Mouse (Mus musculus) cortical plate, adult 2 months (tissue): ENCODE results near the gene Pi4k2a. TPM values are rescaled to one million over a fixed set of nuclear protein-coding genes. Genes with fewer than 3 reads are reported as not detected.
"Not testable (repeated sequence)": the region's sequence is repeated elsewhere in the genome, so short reads cannot be mapped to it uniquely, and the experiment has no call there.

Experiments
- H3K27ac ChIP-seq: fragments of 200-500 bp; 2 replicates; pipeline ENCODE4 v1.5.1; 2012; ENCODE audit warnings: low read length, control low read depth, inconsistent platforms; ENCODE audit not compliant: insufficient read depth
- H3K4me1 ChIP-seq: fragments of 200-500 bp; 2 replicates; pipeline ENCODE4 v1.6.1; 2011; ENCODE audit warnings: low read length; ENCODE audit not compliant: control insufficient read depth, insufficient read depth
- H3K4me3 ChIP-seq: fragments of 200-500 bp; 2 replicates; pipeline ENCODE4 v1.5.1; 2011; ENCODE audit warnings: mild to moderate bottlenecking, low read length, control low read depth; ENCODE audit not compliant: insufficient read depth
- CTCF ChIP-seq: fragments of 200-500 bp; IDR thresholded peaks from 2 replicates; pipeline ENCODE4 v1.5.1; 2011; ENCODE audit warnings: mild to moderate bottlenecking, control low read depth, low read length; ENCODE audit not compliant: insufficient read depth; ENCODE audit errors: extremely low read depth
- POLR2A ChIP-seq: fragments of 200-500 bp; IDR thresholded peaks from 2 replicates; pipeline ENCODE4 v1.6.1; 2011; ENCODE audit warnings: mild to moderate bottlenecking, low read length, control low read depth; ENCODE audit not compliant: insufficient read depth; ENCODE audit errors: extremely low read depth
- polyA plus RNA-seq: library from polyadenylated mRNA; depleted of rRNA; stranded (reverse); fragments of >200 nt; gene quantifications from 2 replicates; pipeline ENCODE4 v1.2.3, GENCODE M21; 2012

The Pi4k2a gene
- polyA plus RNA-seq, 1 experiment: 57.0 TPM

- no peak for TF ChIP-seq POLR2A
- no peak for TF ChIP-seq CTCF
- Histone ChIP-seq H3K4me1 (no peaks in the 10 kb centered on the region), H3K4me3 (no peak overlapping the region), H3K27ac (no peak overlapping the region)
Observed at GRCm38 (mm10) chr19:42079950-42080349, 10.3 kb upstream of the Pi4k2a start.

- no peak overlapping the region for H3K27ac ChIP-seq
- no peak overlapping the region for H3K4me3 ChIP-seq
- H3K4me1 ChIP-seq: no peaks in the 10 kb centered on the region
- no peak for TF ChIP-seq CTCF
- TF ChIP-seq POLR2A: no peak
Observed at GRCm38 (mm10) chr19:42080469-42080868, 9.8 kb upstream of the Pi4k2a start.

GRCm38 (mm10) chr19:42081613-42082012 lies 8.7 kb upstream of the Pi4k2a start:
- H3K4me3 ChIP-seq, H3K27ac ChIP-seq, H3K4me1 ChIP-seq: not testable (repeated sequence)

GRCm38 (mm10) chr19:42085690-42086089 lies 4.6 kb upstream of the Pi4k2a start:
- TF ChIP-seq CTCF (no peak), POLR2A (no peak)
- Histone ChIP-seq H3K27ac (no peak overlapping the region), H3K4me3 (peak overlapping the region; percentile 86), H3K4me1 (no peaks in the 10 kb centered on the region; the same call in 1 of the 2 replicates)

DNA sequence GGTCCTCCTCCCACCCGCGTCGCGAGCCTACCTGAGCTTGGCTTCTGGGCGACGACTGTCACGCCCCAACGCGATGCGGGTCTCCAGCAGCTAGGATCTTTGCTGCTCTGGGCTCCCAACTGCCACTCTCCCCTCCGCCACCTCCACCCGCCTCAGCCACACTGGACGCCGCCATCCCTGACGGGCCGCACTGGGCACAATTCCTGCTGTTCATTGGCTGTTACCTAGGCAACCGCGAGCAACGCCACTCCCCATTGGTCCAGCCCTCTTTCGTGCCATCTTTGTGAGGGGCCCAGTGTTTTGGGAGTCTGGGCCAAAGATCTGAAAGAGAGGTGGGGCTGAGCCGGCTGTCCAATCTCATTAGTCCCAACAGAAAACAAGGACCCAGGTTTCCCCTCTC lies 4.1 kb upstream of the Pi4k2a start, which contains the start of gene Morn4:
TSS of gene Morn4 (minus strand) at position 192 of the 400 bp plus-strand sequence.
- H3K4me3 ChIP-seq: peak within 1 kb of the TSS; percentile 86
- TF ChIP-seq CTCF: no peak
- peak; percentile 89 for TF ChIP-seq POLR2A
- no peak within 1 kb of the TSS for H3K27ac ChIP-seq
- H3K4me1 ChIP-seq: peaks cover under 1% of the 10 kb centered on the region; the same call in 1 of the 2 replicates

DNA sequence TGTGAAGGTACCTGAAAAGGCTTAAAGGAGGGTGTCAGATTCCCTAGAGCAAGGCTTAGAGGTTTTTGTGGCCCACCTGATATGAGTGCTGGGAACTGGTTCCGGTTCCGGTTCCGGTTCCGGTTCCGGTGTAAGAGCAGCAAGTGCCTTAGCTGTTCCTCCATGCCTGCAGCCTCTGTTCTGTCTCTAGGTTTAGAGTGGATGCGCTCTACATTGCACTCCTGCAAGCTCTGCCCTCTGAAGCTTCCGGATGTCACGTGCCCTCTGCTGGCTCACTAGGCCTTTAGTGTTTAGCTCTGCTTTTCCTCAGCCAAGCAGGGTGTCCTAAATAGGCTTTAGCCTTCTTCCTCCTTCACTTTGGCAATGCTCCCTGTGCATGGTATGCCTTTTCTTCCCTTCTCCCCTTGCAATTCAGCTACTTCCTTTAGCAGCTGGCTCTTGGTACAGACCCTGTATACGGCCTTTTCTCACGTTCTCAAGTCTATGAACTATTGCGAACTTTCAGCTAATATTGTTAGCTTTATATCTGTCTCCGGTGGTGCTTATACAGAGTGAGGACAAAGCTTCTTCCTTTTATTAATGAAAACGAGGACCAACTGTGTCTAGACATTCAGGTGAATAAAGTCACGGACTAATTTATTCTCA lies 1.0 kb upstream of the Pi4k2a start:
- no peak overlapping the region for H3K4me3 ChIP-seq
- peaks cover 1% of the 10 kb centered on the region; the same call in 1 of the 2 replicates for H3K4me1 ChIP-seq
- TF ChIP-seq CTCF (no peak), POLR2A (0 out of 2 replicates have a peak, but pooled peaks have one; percentile 13)
- peak overlapping the region; percentile 0; the same call in 1 of the 2 replicates for H3K27ac ChIP-seq

- TF ChIP-seq CTCF (no peak), POLR2A (no peak)
- peaks cover 1% of the 10 kb centered on the region; the same call in 1 of the 2 replicates for H3K4me1 ChIP-seq
- no peak overlapping the region for H3K27ac ChIP-seq
- peak overlapping the region; percentile 37 for H3K4me3 ChIP-seq
Observed at GRCm38 (mm10) chr19:42090637-42091141, 419 bp downstream of the Pi4k2a start.

GRCm38 (mm10) chr19:42099406-42099805 lies 9.1 kb downstream of the Pi4k2a start:
- no peak for TF ChIP-seq CTCF
- no peak for TF ChIP-seq POLR2A
- Histone ChIP-seq H3K4me3 (no peak overlapping the region), H3K4me1 (no peaks in the 10 kb centered on the region), H3K27ac (no peak overlapping the region)

GRCm38 (mm10) chr19:42104681-42105080 lies 14.4 kb downstream of the Pi4k2a start:
- Histone ChIP-seq H3K4me1 (no peaks in the 10 kb centered on the region; the same call in 1 of the 2 replicates), H3K4me3 (no peak overlapping the region), H3K27ac (no peak overlapping the region)
- TF ChIP-seq POLR2A: no peak
- no peak for TF ChIP-seq CTCF

DNA sequence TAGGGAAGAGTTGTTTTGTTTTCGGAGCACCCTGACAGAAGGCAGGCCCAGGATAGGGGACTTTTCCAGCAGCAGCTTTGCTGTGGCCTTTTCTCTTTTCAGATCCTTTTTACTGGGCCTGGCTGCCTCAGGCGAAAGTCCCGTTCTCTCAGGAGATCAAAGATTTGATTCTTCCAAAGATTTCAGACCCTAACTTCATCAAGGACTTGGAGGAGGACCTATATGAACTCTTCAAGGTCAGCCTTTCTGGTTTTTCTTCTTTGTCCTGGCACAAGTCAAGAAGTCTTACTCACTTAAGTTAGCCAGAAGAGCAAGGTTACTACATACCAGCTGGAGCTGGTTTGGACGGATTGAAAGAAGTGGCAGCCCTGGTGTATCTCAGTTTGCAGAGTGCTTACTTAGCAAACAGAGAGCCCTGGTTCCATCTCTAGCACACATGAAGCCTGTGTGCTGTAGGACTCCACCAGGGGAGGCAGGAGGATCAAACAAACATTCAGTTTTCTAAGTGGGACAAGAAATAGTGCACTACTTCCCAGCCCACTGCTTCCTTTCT lies 25.6 kb downstream of the Pi4k2a start:
- Histone ChIP-seq H3K27ac (no peak overlapping the region), H3K4me3 (no peak overlapping the region), H3K4me1 (no peaks in the 10 kb centered on the region)
- TF ChIP-seq CTCF: no peak
- no peak for TF ChIP-seq POLR2A
